Mouse (Mus musculus): ENCODE results near the gene Mrpl19. TPM values are rescaled to one million over a fixed set of nuclear protein-coding genes. Genes with fewer than 3 reads are reported as not detected.

Mrpl19 gene
- total and polyA plus RNA-seq, 3 experiments = 6.4 to 29.3 (median 20.3) TPM

DNA sequence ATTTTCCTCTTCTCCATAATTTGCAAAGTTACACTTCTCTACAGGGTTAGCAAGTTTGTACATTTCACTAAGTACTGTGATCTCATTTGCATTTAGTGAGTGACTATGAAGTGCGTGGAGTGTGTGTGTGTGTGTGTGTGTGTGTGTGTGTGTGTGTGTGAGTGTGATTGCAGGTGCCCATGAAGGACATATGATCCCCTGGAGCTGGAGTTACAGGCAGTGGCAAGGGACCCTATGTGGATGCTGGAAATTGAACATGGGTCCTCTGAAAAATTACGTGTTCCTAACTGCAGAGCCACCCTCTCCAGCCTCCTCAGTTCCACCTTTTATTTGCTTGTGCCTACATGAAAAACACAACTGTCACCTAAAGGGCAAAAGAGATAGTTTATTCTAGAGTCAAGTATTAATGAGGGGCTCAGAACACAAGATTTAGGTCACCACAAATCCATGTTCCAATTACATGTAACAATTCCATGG lies 348 bp upstream of the Mrpl19 start:
- H3K4me1 ChIP-seq (ENCODE audit: insufficient read depth, low read depth, low read length) = peaks cover 12% of the 10 kb centered on the region
- H3K4me3 ChIP-seq (ENCODE audit: low read depth, low read length) = peak overlapping the region; percentile 83
- no peak for DNase-seq (ENCODE audit: low spot score)
- TF ChIP-seq GATA1 (IDR thresholded peaks at IDR 0.05; ENCODE audit: borderline replicate concordance, low read length) (no peak), TAL1 (conservative IDR thresholded peaks at IDR 0.05; ENCODE audit: low read depth, low read length) (no peak), GATA2 (IDR thresholded peaks at IDR 0.05; ENCODE audit: borderline replicate concordance, low read depth, low read length) (no peak), POLR2AphosphoS5 (IDR thresholded peaks at IDR 0.05; ENCODE audit: insufficient replicate concordance, low read depth, low read length) (no peak), CTCF (IDR thresholded peaks at IDR 0.05; ENCODE audit: low read depth, low read length) (no peak)
- peaks cover 29% of the 10 kb centered on the region for H3K36me3 ChIP-seq (replicated peaks)
- no peak for ATAC-seq (ENCODE audit: extremely low read depth, insufficient number of reproducible peaks, low FRiP score, poor library complexity, severe bottlenecking)
- 0 out of 2 replicates have a peak, but pooled peaks cover 2% of the 10 kb centered on the region for H3K9me3 ChIP-seq (replicated peaks)
- no peaks in the 10 kb centered on the region; the same call in none of the 2 replicates for H3K27me3 ChIP-seq (ENCODE audit: insufficient read depth, low read length)

DNA sequence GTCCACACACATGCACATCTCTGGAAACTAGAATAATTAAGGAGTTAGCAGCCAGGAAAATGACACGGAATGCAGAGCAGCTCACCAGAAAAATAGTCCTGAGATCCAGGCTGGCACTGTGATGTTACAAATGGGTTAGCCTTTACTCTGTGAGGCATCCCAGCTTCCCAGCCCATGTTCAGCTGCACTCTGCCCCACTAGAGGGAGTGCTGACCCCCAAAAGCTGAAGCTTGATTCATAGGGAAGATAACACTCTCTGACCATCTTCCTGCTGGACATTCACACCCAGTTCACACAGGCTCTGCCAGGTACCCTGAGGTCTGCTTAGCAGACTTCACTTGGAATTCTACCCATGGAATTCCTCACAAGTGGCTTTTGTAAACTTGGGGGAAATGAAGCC lies 5.5 kb downstream of the Mrpl19 start:
- Histone ChIP-seq H3K4me1 (ENCODE audit: insufficient read depth, low read depth, low read length) (peaks cover 7% of the 10 kb centered on the region), H3K27me3 (ENCODE audit: insufficient read depth, low read length) (no peaks in the 10 kb centered on the region), H3K9me3 (replicated peaks) (no peaks in the 10 kb centered on the region), H3K36me3 (replicated peaks) (peaks cover 84% of the 10 kb centered on the region), H3K4me3 (ENCODE audit: low read depth, low read length) (no peak overlapping the region)
- ATAC-seq (ENCODE audit: extremely low read depth, insufficient number of reproducible peaks, low FRiP score, poor library complexity, severe bottlenecking) (no peak), DNase-seq (ENCODE audit: low spot score) (no peak)
- TF ChIP-seq TAL1 (conservative IDR thresholded peaks at IDR 0.05; ENCODE audit: low read depth, low read length) (no peak), GATA2 (IDR thresholded peaks at IDR 0.05; ENCODE audit: borderline replicate concordance, low read depth, low read length) (no peak), POLR2AphosphoS5 (IDR thresholded peaks at IDR 0.05; ENCODE audit: insufficient replicate concordance, low read depth, low read length) (no peak; the same call in 1 of the 2 replicates), CTCF (IDR thresholded peaks at IDR 0.05; ENCODE audit: low read depth, low read length) (no peak), GATA1 (IDR thresholded peaks at IDR 0.05; ENCODE audit: borderline replicate concordance, low read length) (no peak)

GRCm38 (mm10) chr6:81959866-81960265 lies 5.9 kb downstream of the Mrpl19 start:
- TF ChIP-seq GATA2 (IDR thresholded peaks at IDR 0.05; ENCODE audit: borderline replicate concordance, low read depth, low read length) = no peak
- TF ChIP-seq POLR2AphosphoS5 (IDR thresholded peaks at IDR 0.05; ENCODE audit: insufficient replicate concordance, low read depth, low read length) = no peak
- no peak for TF ChIP-seq GATA1 (IDR thresholded peaks at IDR 0.05; ENCODE audit: borderline replicate concordance, low read length)
- TF ChIP-seq TAL1 (conservative IDR thresholded peaks at IDR 0.05; ENCODE audit: low read depth, low read length) = no peak
- TF ChIP-seq CTCF (IDR thresholded peaks at IDR 0.05; ENCODE audit: low read depth, low read length) = no peak
- no peak for DNase-seq (ENCODE audit: low spot score)
- Histone ChIP-seq H3K4me3 (ENCODE audit: low read depth, low read length) (no peak overlapping the region), H3K9me3 (replicated peaks) (no peaks in the 10 kb centered on the region), H3K4me1 (ENCODE audit: insufficient read depth, low read depth, low read length) (peaks cover 6% of the 10 kb centered on the region), H3K27me3 (ENCODE audit: insufficient read depth, low read length) (no peaks in the 10 kb centered on the region), H3K36me3 (replicated peaks) (peaks cover 89% of the 10 kb centered on the region)
- no peak for ATAC-seq (ENCODE audit: extremely low read depth, insufficient number of reproducible peaks, low FRiP score, poor library complexity, severe bottlenecking)

DNA sequence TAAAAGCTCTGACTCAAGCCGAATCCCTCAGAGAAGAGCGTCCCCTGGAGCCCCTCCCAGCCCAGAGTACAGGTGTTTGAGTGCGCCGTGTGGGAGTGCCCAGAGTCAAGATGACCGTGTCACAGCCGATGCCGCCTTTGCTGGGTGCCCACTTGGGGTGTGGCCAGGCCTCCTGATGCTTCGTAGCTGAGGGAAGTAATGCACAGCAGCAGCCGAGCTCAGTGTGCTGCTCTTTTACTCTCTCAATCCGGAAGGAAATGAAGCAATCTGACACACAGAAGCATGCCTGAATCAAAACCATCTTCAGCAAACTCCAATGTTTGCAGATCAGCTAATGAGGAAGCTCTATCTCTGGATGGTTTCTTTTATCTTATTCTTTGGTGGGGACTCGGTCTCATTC lies 7.8 kb downstream of the Mrpl19 start:
- TF ChIP-seq GATA1 (IDR thresholded peaks at IDR 0.05; ENCODE audit: borderline replicate concordance, low read length) (no peak), GATA2 (IDR thresholded peaks at IDR 0.05; ENCODE audit: borderline replicate concordance, low read depth, low read length) (no peak), CTCF (IDR thresholded peaks at IDR 0.05; ENCODE audit: low read depth, low read length) (no peak), POLR2AphosphoS5 (IDR thresholded peaks at IDR 0.05; ENCODE audit: insufficient replicate concordance, low read depth, low read length) (no peak), TAL1 (conservative IDR thresholded peaks at IDR 0.05; ENCODE audit: low read depth, low read length) (no peak)
- DNase-seq (ENCODE audit: low spot score) (no peak), ATAC-seq (ENCODE audit: extremely low read depth, insufficient number of reproducible peaks, low FRiP score, poor library complexity, severe bottlenecking) (no peak)
- Histone ChIP-seq H3K27me3 (ENCODE audit: insufficient read depth, low read length) (no peaks in the 10 kb centered on the region), H3K9me3 (replicated peaks) (no peaks in the 10 kb centered on the region), H3K36me3 (replicated peaks) (peaks cover 92% of the 10 kb centered on the region), H3K4me3 (ENCODE audit: low read depth, low read length) (no peak overlapping the region), H3K4me1 (ENCODE audit: insufficient read depth, low read depth, low read length) (no peaks in the 10 kb centered on the region)

GRCm38 (mm10) chr6:81956399-81956798 lies 9.4 kb downstream of the Mrpl19 start:
- peak; percentile 48; the same call in 1 of the 2 replicates for ATAC-seq (ENCODE audit: extremely low read depth, insufficient number of reproducible peaks, low FRiP score, poor library complexity, severe bottlenecking)
- Histone ChIP-seq H3K36me3 (replicated peaks) (peaks cover 93% of the 10 kb centered on the region), H3K4me1 (ENCODE audit: insufficient read depth, low read depth, low read length) (no peaks in the 10 kb centered on the region), H3K4me3 (ENCODE audit: low read depth, low read length) (no peak overlapping the region), H3K27me3 (ENCODE audit: insufficient read depth, low read length) (no peaks in the 10 kb centered on the region), H3K9me3 (replicated peaks) (no peaks in the 10 kb centered on the region)
- TF ChIP-seq GATA1 (IDR thresholded peaks at IDR 0.05; ENCODE audit: borderline replicate concordance, low read length) (no peak), CTCF (IDR thresholded peaks at IDR 0.05; ENCODE audit: low read depth, low read length) (peak; percentile 22; the same call in 1 of the 2 replicates)
- DNase-seq (ENCODE audit: low spot score) = no peak

DNA sequence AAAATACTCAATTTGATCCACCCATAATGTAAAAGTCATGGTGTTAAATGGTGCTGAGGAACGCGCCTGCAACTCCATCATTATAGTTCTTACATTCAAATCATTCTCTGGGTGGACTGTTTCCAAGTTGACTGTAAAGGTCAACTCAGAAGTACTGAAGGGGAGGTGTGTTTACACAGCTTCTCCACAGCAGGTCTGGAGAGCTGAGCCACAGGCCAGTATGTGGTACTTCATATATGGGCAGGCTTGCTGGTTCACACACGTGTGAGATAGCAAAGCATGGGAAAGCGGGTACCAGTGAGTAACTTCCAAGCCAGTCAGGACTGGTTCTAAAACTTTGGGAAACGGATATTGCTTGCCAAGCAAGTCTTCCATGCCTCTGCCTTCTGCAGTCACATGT lies 10.6 kb downstream of the Mrpl19 start:
- Histone ChIP-seq H3K4me1 (ENCODE audit: insufficient read depth, low read depth, low read length) (no peaks in the 10 kb centered on the region), H3K4me3 (ENCODE audit: low read depth, low read length) (no peak overlapping the region), H3K9me3 (replicated peaks) (no peaks in the 10 kb centered on the region), H3K36me3 (replicated peaks) (peaks cover 93% of the 10 kb centered on the region), H3K27me3 (ENCODE audit: insufficient read depth, low read length) (no peaks in the 10 kb centered on the region)
- DNase-seq (ENCODE audit: low spot score) (no peak), ATAC-seq (ENCODE audit: extremely low read depth, insufficient number of reproducible peaks, low FRiP score, poor library complexity, severe bottlenecking) (no peak)
- no peak for TF ChIP-seq GATA1 (IDR thresholded peaks at IDR 0.05; ENCODE audit: borderline replicate concordance, low read length)
- TF ChIP-seq TAL1 (conservative IDR thresholded peaks at IDR 0.05; ENCODE audit: low read depth, low read length) = no peak
- TF ChIP-seq GATA2 (IDR thresholded peaks at IDR 0.05; ENCODE audit: borderline replicate concordance, low read depth, low read length) = no peak
- TF ChIP-seq CTCF (IDR thresholded peaks at IDR 0.05; ENCODE audit: low read depth, low read length) = no peak
